Mouse (Mus musculus): ENCODE measurements around the gene 2310061I04Rik.
A peak's percentile ranks its signal among the peaks of the same experiment; 100 is the strongest.
"Not testable (repeated sequence)": the region's sequence is repeated elsewhere in the genome, so short reads cannot be mapped to it uniquely, and the experiment has no call there.

The 2310061I04Rik gene

DNA sequence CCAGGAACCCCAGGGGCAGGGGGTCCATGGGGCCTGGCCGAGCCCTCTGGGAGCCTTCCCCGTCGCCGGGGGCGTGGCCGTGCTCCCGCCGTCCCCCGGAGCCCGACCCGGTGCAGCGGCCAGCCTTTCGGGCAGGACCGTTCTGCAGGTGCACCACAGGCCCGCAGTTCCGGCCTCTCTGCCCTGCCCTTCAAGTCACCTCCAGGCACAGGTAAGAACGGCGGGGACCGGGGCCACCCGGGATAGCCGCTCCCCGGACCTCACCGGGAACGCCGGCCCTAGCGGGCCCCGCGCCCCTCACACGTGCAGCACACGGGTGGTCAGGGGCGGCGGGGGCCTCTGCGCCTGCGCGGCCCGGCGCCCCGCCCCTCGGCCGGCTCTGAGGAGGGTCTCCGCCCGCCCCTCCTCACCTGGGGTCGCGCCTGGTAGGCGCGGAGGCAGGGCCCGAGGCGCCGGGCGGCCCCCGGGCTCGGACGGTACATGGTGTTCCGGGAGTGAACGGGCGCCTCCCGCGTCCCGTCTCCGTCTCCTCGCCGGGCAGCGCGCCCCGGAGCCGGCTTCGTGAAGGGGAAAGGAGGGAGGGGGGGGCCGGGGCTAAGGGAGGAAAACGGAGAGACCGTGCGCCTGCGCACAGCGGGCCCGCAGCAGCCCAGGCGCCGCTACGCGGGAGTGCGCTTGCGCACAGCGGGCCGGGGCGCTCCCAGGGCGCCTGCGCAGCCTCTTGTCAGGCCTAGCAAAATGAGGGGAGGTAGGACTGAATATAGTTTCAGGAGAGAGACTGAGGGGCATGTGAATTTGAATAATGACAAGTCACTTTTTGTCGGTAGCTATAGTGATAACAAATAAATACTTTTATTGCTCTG, at the start of gene 2310061I04Rik:
TSS of gene 2310061I04Rik (minus strand) at position 651 of the 863 bp plus-strand sequence.
- peak; percentile 87 to 91 for DNase-seq (ENCODE audit: low spot score in 2 of 2)

GRCm38 (mm10) chr17:35939941-35940340, 42.7 kb upstream of the 2310061I04Rik start:
- DNase-seq (ENCODE audit: low spot score in 2 of 2): no peak

GRCm38 (mm10) chr17:35939108-35939507, 41.9 kb upstream of the 2310061I04Rik start:
- DNase-seq (ENCODE audit: low spot score in 2 of 2): no peak

DNA sequence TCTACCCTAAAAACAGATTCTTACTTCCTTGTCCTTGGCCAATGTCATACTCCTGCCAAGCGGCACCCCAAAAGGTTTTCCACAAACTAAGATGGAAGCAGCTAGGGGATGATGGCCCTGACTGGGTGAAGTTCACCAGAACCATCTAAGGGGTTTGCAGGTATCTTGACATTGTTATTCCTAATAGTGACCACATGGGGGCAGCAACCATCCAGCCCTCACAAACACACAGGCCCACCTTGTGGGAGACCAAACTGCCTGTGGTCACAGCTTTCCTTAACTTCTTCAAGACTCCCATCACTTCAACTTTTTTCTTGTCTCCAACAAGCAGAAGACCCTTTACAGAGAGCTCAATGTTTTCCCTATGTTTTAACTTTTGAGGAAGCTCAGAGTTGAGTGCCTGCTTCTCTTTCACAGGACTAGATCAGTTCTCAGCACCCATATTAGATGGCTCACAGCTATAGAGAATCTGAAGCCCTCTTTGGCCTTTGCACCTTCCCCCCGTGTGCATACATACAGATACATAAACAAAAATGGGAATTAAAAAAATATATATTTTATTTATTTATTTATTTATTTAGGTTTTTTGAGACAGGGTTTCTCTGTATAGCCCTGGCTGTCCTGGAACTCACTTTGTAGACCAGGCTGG, 40.6 kb upstream of the 2310061I04Rik start:
- peak; percentile 44 to 58 for DNase-seq (ENCODE audit: low spot score in 2 of 2)

- DNase-seq (ENCODE audit: low spot score in 2 of 2): not testable (repeated sequence)
Measured at GRCm38 (mm10) chr17:35935763-35936162, 38.5 kb upstream of the 2310061I04Rik start.

GRCm38 (mm10) chr17:35932608-35933007, 35.4 kb upstream of the 2310061I04Rik start:
- DNase-seq (ENCODE audit: low spot score in 2 of 2): no peak

- no peak for DNase-seq (ENCODE audit: low spot score in 2 of 2)
Measured at GRCm38 (mm10) chr17:35930627-35931026, 33.4 kb upstream of the 2310061I04Rik start.

- DNase-seq (ENCODE audit: low spot score in 2 of 2): no peak
Measured at GRCm38 (mm10) chr17:35929534-35929933, 32.3 kb upstream of the 2310061I04Rik start.

DNA sequence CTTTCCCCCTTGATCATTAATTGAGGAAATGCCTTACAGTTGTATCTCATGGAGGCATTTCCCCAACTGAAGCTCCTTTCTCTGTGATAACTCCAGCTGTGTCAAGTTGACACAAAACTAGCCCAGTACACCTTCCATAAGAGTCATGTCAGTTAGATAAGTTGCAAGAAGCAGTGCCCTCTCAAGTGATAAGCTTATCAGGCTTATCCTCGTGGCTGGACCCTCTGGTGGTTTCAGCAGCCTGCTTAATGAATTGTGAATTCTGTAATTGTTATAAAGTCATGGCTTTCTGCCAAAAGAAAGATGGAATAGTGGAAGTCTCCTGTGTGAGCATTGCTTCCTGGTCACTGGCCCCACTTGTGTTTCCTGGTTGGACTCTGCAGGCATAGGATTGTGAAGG, 30.2 kb upstream of the 2310061I04Rik start:
- no peak for DNase-seq (ENCODE audit: low spot score in 2 of 2)

- DNase-seq (ENCODE audit: low spot score in 2 of 2): no peak
Measured at GRCm38 (mm10) chr17:35923281-35923680, 26.1 kb upstream of the 2310061I04Rik start.

- DNase-seq (ENCODE audit: low spot score in 2 of 2): no peak
Measured at GRCm38 (mm10) chr17:35922566-35922965, 25.3 kb upstream of the 2310061I04Rik start.

- no peak for DNase-seq (ENCODE audit: low spot score in 2 of 2)
Measured at GRCm38 (mm10) chr17:35921710-35922109, 24.5 kb upstream of the 2310061I04Rik start.

DNA sequence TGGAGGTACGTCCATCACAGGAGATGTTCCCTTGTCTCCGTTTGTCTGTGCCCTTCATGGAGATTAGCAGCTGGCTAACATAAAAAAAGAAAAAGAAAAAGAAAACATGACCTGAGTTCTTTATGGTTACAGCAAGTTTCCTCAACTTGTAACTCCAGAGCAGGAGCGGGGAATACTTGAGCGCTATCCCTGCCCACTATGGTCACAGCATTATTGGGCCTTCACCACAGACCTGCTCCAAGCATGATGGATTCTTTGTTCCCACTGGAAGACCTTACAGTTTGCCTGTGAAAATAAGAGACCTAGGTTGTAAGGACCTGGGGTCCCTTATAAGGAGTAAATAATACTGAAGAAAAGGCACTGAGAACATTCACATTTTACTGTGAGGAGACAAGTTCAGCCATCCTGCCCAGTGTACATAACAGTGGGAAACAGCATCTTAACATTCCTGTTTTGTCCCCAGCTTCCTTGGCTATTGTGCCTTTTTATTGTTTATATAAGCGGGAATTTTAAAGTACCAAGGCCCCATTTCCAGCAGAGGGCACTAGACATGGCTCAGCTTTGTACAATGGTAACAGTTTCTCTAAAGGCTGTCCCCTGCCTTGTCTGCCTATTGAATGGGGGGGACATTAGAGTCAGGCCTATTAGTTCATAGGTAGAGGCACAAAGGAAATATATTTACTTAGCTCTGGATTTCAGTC, 23.8 kb upstream of the 2310061I04Rik start:
- peak in 1 of 2 experiments; percentile 41 for DNase-seq (ENCODE audit: low spot score in 2 of 2)

- DNase-seq (ENCODE audit: low spot score in 2 of 2): no peak
Measured at GRCm38 (mm10) chr17:35920384-35920783, 23.2 kb upstream of the 2310061I04Rik start.

DNA sequence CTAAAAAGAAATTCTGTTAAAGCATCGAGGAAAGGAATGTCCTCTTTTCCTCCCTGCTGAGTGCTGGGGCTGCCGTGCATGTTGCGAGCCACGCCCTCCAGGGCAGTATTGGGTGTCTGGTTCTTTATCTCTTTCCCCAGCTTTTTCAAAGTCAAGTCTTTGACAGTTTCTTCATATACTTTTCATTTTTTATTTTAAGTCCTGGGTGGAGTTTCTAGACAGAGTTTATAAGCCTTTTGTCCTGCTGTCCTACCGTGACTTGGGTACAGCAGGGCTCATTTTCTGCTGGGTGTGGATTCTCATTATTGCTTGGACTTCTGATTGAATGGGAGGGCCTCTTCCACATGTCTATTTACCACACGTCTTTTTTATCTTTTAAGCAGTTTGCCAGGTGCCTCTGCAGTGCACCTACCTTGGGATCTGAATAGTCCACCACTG, 22.7 kb upstream of the 2310061I04Rik start:
- DNase-seq (ENCODE audit: low spot score in 2 of 2): no peak

DNA sequence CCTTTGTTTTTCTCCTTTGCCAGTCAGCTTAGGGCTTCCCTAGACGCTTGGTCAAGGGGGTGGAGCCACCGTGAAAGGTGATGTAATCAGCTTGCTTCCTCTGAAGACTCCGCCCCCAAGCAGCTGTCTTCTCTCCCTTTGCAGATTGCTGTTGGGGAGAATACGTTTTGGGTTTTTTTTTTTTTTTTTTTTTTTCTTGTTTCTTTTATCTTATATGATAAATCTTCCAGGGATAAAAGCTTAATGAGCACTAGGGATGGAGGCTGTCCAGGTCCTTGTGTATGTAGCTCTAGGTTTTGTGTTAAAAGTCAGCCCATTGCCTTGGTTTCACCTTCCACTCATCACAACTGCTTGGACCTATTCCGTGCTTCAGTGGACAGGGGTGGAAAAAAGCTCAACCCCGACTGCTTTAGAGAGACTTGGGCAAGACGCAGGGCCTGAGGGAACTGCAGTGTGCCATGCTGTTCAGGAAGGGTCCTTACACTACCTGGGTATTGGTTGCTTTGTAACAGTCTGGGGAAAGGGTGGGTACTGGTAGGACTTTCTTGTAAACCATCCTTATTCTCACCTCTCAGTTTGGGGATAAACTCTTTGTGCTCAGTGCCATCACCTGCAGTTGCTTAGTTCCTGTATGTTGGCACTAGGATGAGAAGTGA, 22.0 kb upstream of the 2310061I04Rik start:
- DNase-seq (ENCODE audit: low spot score in 2 of 2): peak; percentile 95

- peak; percentile 58 to 63 for DNase-seq (ENCODE audit: low spot score in 2 of 2)
Measured at GRCm38 (mm10) chr17:35918276-35919059, 21.2 kb upstream of the 2310061I04Rik start.

DNA sequence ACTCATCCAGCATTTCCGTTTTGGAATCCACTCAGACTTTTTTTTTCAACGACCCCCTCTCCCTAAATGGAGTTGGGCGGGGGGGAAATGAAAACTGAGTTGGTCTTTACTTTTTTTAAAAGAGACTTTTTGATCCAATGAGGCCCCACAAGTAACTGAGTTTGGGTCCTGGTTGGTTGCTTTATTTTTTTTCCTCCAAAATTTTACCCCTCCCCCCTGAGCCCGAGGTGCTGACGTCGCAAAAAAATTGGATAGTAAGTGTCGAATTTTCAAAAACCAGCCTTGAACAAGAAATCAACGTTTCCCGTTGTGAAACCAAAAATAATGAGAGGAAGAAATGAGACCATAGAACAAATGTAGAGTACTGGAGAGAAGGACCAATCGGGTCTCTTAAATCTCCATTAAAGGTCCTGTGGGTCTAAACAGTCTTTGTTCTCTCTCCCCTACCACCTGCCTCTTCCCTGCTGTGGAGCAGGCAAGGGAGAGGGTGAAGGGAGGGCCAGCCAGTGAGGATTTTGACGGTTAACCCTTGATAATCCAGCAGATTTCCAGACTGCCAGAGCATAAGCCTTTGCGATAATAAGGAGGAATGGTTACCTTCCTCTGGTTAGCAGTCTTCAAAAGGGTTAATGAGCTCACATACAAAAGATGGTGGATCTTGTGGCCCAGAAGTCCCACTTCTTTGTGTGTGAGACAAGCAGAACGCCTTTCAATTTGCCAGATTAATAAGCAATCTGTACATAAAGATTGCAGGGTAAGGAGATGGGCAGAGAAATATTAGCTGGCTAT, 20.4 kb upstream of the 2310061I04Rik start:
- DNase-seq (ENCODE audit: low spot score in 2 of 2): peak; percentile 54 to 55

DNA sequence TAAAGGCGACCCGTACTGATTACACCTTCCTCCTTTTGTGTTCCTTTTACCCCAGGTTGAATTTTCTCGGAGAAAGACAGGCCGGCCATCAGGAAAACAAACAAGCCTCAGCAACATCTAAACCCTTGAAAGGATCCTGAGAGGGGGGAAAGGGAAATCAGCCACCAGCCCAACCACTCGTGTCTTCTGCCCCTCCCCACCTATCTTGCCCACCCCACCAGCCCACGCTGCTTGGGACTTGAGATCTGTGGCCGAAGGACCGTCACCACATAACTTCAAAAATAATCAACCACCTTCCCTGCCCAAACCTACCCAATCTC, 19.9 kb upstream of the 2310061I04Rik start:
- DNase-seq (ENCODE audit: low spot score in 2 of 2): no peak

Data from natural killer cell, adult 2 months (primary cell).